Mouse (Mus musculus) heart, adult 11 months (tissue): ENCODE measurements around the gene Cul1.
"Not testable (repeated sequence)": the region's sequence is repeated elsewhere in the genome, so short reads cannot be mapped to it uniquely, and the experiment has no call there.

Experiments used
- DNase-seq: peaks from one replicate; pipeline ENCODE4 v3.0.0; 2022

The Cul1 gene

DNA sequence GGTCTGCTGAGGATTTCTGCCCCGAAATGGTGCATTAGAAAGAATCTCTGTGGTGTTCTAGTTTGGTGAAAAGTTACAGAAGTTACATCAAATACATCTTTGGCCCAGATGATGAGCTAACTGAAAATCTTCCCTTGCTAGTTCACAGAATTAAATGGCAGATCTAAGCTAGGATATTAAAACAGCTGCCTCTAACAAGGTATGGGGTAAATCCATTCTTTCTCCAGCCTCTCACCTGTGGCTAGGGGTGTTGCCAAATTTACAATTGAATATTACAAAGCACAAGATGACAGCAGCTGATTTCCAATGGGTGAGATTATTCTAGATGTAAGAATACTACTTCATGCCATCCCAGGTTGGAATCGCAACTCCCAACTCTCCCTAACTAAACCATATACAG lies at the start of gene Cul1:
Gene Cul1, plus strand, starts transcription at position 301 of the 400 bp plus-strand sequence.
- DNase-seq, result no peak

DNA sequence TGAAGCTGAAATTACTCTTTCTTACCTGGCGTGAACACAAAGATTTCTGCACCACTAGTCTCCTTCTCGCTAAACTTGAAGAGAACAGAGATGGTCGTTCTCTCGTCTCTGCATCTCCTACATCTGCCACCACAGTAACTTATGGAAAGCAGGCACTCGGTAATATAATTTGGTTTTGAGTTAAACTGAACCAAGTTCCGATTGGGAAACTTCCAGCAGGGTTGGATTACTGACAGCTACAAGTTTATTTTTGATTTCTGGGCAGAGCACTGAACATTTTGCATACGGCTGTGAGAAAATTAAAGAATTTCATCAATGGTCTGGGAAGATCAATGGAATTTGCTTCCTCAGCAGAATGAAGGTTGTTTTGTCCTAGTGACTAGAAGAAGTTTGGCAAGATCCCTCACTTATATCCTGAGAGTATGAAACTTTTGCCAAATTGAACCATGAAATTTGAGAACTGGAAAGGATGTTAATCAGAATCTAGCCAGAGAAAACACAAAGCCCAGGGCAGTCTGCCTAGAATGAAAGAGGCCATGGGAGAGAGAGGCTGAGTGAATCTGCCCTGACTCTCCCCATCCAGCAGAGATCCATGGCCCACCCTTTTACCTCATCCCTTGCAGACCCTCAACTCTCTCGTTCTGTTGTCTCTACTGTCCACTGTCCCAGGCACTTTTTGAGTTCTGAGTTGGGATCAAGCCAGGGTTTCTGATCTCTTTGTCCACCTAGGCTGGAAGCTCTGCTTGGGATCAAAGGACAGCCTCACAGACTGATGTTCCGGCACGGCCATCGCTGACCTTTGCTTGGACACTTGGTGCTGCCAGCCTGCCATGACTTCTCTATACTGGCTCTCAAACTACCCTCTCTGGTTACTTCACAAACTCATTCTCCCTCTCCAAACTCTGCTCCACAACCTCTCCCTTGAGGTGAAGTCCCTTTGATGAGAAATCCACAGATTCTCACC lies 48.5 kb upstream of the Cul1 start:
- DNase-seq, result peak; percentile 84

DNA sequence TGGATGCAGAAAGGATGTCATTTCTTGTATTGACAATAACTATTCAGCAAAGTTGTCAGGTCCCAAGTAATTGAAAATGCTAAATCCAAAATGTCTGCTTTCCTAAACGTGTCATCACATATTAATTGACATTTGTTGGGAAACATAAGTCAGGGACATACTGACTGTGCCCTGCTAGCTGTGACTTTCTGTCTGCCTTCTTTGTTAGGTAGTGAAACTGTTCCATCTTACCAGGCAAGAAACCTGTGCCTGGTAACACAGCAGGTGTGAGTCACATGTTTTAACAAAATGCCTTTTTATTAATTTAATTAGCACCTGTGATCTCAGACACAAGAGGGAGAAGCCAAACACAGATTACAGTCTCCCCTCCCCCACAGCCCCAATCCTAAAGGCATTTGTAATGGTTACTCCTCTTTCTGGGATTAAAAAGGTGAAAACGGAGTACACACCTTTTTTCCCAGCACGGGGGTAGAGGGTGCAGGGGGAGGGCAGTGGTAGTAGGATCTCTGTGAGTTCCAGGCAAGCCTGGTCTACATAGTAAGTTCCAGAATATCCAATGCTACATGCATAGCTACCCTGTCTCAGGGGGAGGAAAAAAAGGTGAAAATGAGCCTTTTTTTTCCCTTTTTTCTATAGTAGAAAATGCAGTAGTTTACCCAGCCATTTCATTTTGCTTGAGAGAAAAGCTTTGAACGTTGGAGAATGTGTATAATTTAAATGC lies 40.2 kb upstream of the Cul1 start:
- DNase-seq, result no peak

DNA sequence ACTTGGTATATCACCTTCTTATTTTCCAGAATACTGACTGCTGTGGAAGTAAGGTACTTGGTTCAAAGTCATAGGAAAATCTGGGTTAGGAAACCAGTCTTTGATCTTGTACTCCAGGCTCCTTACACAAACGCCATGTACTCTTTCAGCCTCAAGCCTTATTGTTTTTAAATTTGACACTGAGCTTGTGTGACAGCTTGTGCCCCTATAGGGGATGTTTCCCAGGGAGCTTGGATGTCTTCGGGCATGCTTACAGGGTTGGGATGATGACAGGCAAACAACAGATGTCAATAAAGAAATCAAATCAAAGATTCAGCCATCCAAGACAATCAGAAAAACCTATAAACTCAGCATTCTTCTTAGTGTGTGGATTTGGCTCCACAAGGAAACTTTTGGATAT lies 39.5 kb upstream of the Cul1 start:
- no peak for DNase-seq

DNA sequence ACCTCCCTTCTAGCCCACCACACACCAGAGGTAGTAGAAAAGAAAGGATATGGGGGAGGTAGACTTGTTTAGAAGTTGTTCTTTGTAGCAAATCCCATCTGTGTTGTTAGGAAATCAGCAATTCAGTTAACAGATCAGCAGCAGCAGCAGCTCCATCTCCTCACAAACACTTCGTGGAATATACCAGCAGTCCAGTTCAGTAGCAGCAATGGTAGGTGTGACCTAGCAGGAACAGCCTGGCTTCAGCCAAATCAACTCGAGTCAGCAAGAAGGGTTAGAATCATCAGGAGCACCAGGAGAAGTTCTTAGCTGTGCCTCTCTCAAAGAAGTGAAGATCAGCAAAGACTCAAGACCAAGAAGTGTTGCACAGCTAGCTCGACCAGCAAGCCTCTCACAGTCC lies 34.5 kb upstream of the Cul1 start:
- no peak for DNase-seq

DNA sequence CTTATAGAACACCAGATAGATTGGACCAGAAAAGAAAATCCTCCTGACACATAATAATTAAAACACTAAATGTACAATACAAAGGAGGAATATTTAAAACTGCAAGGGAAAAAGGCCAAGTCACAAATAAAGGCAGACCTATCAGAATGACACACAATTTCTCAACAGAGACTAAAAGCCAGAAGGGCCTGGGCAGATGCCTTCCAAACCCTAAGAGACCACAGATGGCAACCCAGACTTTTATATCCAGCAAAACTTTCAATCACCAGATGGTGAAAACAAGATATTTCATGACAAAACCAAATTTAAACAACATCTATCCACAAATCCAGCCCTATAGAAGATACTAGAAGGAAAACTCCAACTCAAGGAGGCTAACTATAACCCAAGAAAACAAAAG lies 33.0 kb upstream of the Cul1 start:
- DNase-seq, result no peak

DNA sequence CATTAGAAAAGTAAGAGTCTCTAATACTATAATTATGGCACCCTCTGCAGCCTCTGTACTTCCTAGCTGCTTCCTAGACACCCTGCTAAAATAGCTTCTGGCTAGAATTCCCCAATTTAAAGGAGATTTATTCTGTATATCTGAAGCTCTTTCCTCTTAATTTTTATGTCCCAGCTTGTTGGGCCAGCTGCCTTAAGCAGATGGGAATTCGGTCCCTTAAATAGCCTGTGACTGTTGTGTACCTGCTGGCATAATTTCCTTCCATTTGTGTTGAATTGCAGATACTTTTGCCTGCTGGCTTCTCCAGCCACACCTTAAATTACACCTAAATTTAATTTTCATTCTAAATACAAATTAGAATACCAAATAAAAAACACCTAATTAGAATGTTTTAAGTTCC lies 32.0 kb upstream of the Cul1 start:
- DNase-seq, result no peak

DNA sequence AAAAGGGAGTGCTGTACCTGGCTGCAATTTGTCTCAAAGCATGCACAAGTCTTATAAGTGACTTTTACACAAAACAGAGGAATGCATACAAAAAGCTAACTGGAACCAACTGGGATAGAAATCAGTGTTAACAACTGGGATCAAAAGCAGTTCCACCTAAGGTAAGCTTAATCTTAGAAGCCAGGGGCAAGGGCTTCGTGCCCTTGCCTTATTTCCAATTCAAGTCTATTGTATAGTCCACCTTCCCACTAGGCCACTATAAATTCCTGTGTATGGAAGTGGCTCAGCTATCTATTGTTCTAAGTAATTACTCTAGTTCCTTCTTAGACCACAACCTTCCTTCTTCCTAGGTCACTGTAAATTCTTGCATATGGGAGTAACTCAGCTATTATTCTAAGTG lies 27.1 kb upstream of the Cul1 start:
- no peak for DNase-seq

DNA sequence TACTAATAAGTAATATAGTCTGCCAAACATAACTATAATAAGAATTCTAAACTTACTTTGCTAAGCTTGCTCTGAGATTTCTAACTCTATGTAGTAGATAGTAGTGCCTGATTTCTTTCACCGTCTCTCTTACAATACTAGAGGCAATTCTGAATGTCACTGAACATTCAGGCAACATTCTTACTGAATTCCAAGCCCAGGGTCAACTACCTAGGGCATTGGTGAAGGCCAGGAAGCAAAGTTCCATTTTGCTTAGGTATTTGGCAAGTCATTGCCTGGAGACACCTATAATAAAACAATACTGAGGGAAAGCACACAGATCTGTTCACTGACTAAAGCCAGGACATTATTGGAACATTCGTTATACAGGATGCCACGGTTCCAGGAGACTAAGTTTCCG lies 26.6 kb upstream of the Cul1 start:
- not testable (repeated sequence) for DNase-seq

DNA sequence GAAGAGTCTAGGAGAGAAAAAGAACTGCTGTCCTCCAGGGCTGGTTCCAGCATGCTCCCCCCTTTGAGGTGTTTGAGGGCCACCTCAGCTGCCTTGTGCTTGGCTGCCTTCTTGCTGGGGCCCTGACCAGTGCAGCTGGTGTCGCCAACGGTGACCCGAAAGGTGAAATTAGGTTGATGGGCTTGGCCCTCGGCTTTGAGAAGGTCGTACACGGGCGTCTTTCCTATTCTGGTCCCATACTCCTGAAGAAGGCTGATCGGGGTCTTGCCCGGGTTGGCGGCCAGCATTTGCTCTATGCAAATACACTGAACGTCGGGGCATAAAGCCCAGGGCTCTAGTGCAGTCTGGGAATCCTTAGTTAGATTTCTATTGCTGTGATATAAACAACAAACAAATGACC lies 20.4 kb upstream of the Cul1 start:
- DNase-seq, result not testable (repeated sequence)

DNA sequence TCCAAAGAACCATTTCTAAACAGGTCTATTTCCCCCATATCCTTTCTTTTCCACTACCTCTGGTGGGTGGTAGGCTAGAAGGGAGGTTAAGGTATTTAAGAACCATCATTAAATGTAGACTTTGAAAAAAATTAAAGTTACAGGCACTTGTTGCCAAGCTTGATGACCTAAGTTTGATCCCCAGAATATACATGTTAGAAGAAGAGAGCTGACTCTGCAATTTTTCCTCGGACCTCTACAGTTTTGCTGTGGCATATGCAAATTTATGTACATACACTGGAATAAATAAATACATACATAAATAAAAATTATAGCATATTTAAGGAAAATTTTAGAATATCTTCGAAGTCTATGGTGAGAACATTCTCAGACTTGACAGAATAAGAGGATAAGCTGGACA lies 13.1 kb upstream of the Cul1 start:
- DNase-seq, result no peak

DNA sequence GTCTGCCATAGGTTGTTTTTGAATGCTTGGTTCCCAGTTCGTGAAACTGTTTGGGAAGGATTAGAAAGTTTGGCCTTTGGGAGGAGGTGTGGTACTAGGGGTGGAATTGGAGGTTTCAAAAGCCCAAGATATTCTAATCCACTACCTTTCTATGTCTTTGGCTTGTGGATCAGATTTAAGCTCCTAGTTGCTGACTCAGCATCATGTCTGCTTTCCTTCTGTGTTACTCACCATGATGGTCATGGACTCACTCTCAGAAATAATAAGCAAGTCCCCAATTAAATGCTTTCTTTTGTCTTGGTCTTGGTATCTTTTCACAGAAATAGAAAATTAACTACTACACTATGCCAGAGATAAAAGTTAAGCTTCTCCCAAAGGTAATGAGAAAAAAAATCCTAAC lies 5.5 kb upstream of the Cul1 start:
- no peak for DNase-seq

DNA sequence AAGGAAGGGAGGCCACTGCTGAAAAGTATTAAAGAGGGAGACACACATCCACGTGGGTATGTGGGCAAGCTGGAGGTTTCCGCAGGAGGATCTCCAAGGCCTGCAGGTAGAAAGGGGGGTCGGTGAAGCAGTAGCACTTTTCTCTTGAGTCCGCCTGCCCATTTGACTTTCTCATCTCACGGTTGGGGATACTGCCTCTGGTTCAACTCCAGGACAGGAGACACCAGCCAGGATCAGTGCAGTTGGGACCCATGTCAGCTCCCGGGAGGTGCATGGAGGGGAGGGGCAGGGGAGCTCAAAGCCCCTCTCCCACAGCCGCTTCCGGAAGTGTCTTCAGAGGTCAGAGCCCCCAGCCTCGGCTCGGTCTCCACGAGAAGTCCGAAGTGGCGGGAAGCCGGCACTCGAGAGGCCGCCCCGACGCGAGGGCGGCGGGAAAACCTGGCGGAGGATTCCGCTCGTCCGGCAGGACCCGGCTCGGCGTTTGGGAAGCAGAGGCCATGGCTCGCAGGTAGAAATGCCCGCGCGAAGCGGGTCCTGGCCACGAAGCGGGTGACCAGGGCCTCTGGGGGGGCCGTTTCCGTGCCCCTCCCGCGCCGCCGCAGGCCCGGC lies 428 bp downstream of the Cul1 start:
- DNase-seq, result no peak

DNA sequence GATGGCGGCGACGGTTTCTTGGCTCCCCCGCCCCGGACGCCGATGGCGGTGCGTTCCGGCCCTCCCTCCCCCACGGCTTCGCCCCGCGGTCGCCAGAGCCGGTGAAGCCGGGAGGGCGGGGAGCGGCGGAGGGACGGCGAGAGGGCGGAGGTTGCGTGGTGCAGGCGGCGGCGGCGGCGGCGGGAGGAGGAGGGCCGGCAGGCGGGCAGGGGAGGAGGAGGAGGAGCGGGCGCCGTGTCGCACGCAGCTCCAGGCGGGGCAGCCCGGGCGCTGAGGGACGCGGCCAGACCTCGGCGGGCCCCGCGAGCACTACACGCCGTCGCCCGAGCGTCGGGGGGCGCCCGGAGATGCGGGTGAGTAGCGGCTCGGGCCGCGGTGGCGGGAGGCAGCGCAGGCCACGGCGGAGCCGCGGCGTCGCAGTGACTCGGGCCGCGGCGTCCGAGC lies 955 bp downstream of the Cul1 start:
- DNase-seq, result peak; percentile 99

DNA sequence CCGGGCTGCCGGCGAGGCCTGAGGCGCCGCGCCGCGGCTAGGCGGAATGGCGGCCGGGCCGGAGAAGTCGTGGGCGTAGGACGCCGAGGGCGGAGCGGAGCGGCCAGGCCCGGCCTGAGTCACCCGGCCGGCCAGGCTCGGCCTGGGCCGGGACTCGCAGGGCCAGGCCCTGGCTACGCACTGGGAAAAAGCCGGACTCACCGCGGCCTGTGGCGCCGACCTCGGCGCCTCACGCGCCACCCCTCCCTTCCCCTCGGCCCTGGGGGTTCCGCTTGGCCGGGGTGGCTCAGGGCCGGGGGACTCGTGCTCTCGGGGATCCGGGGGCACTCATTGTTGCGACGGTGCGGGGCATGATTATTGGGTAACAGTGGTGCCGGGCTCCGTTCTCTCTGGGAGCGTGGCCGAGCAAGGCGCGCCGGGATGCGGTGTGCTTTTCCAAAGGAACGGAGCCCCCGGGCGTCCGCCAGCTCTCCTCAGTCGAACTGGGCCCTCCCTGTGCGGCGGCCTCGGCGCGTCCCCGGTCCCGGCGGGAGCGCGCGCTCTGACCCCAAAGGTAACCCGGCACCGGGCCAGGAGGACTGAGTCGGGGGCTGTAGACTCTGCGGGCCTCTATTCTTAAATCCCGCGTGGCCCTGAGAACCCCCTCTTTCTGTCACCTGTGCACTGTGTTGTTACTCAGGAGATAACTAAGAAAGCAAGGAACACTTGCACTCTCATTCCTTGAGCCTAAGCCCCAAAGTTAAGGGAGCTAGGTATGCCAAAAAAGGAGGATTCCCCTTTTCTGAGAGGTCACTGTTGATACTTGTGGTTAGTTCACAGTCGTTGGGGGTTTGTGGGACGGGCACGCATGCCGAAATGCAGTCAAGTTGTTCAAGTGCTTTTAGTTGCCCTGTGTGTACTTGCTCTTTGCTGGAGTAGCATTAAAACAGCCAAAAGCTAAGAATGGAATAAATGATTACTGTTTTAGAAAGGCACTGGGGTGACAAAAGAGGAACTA lies 1.7 kb downstream of the Cul1 start:
- DNase-seq, result peak; percentile 97

DNA sequence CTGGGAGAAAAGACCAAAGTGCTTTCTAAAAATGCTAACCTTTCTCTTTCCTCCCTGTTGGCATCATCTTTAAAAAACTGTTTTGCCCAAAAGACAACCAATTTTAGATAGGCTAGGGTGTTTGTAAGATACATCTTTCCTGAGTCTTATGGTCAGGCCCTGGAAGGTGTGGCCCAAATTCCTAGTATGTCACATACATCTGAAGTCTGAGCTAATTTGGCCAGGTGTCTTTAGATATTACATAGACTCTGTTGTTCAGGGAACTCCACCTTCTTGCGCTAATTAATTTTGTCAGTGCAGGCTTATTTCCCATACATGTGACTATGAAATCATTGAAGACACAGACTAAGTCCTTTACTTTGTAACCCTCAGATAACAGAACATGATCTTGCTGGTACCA lies 2.6 kb downstream of the Cul1 start:
- no peak for DNase-seq

DNA sequence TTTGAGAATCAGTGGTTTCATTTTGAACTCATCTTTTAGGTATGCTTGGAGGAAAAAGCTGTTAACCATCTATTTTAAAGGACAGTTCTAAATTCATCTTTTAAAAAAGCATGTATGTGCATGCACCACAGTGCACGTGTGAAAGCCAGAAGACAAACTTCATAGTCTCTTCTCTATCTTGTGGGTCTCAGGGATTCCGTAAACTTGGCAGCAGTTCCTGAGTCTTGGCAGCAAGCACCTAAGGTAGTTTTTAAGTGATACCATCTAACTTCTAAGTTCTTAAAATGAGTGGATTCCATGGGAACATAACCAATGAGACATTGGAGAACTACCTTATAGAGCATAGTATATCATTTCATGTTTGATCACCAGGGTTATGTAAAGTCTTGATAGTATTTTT lies 3.7 kb downstream of the Cul1 start:
- no peak for DNase-seq

DNA sequence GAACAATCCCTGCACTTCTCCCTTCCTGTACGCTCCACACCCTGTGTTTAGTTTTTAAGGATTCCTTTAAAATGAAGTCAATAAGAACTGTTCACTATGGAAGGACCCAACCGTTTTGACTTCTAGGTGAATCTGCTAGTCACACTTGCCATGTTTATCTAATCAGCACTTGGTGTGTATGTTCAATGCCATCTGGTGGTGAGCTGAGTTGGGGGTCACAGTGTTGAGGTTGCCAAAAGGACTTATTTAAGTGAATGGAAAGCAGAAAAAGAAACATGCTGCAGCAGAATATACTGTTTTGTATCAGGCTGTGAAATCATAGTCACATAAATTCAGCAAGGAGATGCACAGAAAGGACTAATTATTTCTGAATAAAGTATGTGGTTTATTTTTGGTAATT lies 12.2 kb downstream of the Cul1 start:
- no peak for DNase-seq

DNA sequence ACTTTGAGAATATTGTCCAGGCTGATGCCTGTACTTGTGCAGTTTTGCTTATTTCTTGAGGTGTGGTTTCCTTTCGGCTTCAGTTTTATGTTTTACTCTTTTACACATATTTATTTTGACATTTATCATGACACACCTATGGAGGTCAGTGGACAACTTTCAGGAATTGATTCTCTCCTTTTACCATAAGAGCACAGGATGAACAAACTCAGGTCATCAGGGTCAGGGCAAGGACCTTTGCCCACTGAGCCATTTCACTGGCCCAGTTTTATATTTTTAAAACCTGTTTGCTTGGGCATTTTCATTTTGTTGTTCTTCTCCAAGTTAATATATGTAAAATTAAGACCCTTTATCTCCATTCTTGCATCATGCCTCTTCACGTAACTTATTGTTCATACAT lies 13.3 kb downstream of the Cul1 start:
- DNase-seq, result no peak

DNA sequence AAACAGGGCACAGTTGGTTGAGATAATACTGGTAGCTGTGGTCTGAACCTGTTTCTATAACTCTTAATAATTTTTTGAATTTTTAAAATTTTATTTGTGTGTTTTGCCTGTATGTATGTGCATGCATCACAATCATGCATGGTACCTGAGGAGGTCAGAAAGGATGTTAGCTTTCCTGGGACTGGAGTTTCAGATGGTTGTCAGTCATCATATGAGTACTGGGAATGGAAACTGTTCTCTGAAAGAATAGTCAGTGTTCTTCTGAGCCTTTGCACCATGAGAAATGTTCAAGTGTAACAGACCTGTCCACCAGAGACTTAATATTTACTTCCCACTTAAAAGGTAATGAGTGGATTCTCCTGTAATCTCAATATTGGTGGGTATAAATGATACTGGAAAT lies 13.9 kb downstream of the Cul1 start:
- no peak for DNase-seq

DNA sequence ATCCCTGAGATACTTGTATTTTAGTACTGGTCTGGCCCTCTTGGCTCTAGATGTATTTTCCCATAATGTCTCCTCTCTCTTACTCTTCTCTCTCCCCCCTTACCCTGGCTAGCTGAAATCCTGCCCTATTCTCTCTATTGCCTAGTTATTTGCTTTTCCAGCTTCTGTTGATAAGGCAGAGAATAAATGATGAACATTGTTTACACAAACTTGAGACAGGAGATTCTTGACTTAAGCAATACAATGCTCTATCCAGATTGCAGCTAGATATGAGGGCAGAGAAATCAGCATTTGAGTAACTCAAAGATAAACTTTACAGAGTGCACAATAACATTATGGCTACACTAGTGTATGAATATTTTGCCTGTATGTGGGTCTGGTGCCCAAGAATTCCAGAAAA lies 16.6 kb downstream of the Cul1 start:
- no peak for DNase-seq

DNA sequence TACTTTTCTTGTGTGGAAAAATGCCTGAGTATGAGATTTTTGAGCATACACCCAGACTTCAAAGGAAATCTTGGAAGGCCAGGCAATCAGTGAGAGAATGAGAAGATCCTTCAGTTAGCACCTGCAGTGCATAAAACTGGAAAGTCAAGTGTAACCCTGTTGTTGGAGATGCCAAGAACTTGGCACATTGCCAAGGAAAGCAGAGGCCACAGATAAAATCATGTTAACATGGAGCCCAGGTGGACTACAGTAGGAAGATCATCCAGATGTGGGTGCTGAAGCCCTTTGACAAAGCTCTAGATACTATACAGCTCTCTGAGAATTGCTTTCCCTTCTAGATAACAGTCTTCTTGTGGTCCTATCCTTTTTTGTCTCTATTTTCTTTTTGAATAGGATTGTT lies 19.2 kb downstream of the Cul1 start:
- DNase-seq, result no peak

DNA sequence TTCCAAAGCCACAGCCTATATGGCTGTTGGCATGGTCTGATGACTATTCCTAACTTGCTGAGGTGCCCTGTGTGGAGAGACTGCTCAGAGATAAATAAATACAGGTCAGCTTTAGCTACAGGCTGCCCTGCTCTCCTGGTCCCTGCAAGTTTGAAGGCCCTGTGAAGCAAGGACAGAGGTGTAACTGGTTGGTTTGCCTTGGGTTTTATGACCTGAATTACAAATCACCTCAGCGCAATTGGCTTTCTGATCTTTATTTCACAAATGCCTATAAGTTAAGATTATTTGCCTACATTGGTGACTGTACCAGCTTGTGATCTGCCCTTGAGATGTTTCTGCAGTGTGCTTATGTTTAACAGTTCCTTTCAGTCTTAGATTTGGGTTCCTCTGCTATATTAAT lies 28.8 kb downstream of the Cul1 start:
- DNase-seq, result no peak
